ENCODE assay signal across 23 mouse cellular contexts in the genomic region with DNA sequence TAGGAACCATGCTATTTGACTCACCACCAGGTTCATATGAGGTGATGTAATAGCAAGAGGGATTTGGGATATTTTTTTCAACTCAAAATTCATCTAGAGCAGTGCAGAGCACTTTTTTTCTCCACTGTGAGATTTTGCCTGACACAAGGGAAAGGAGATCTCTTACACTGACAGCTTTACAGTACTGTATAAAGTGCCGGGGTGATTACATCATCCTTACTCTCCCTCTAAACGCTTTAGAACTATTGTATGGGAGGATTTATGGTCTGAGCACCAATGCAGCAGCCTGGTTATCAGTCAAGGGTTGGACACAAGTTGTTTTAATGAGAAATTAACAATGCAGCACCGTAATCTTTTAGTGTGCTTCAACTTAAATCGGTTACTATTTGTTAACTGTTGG.
"Had no signal": no experiment of that assay in that cellular context is flagged by ENCODE, and none has a peak within 500 bp of the region (broad histone marks: within the 10 kb centered on the region; RNA-seq: fewer than 3 reads in every experiment).

No protein-coding gene starts in this region.

- H3K9me3 ChIP-seq: kidney, embryonic 15.5 days; liver, embryonic 12.5 days; liver, embryonic 15.5 days; lung, embryonic 15.5 days; megakaryocyte, embryonic 14.5 days; midbrain, embryonic 10.5 days; midbrain, embryonic 13.5 days had no signal

- H3K27me3 ChIP-seq: kidney, embryonic 15.5 days; liver, embryonic 12.5 days; liver, embryonic 15.5 days; lung, embryonic 15.5 days; megakaryocyte, embryonic 14.5 days; midbrain, embryonic 13.5 days had no signal

- H3K4me2 ChIP-seq: kidney, embryonic 15.5 days; liver, embryonic 12.5 days; liver, embryonic 15.5 days; lung, embryonic 15.5 days; midbrain, embryonic 13.5 days had no signal

- DNase-seq: kidney, adult 2 months; kidney, postnatal 10 days; kidney, postnatal 4 days; layer of hippocampus, adult 9-11 months; liver; lung, adult 18-20 months; lung, postnatal 10 days; lung, postnatal 36 days; right cerebral cortex, adult 18-20 months; right cerebral cortex, postnatal 14 days; right cerebral cortex, postnatal 4 days; thymus, adult 2 months; thymus, postnatal 14 days; thymus, postnatal 4 days had no signal

- H3K9ac ChIP-seq: kidney, embryonic 15.5 days; liver, embryonic 12.5 days; liver, embryonic 15.5 days; lung, embryonic 15.5 days; midbrain, embryonic 13.5 days had no signal

- H3K4me3 ChIP-seq: kidney, embryonic 15.5 days; liver, embryonic 12.5 days; liver, embryonic 15.5 days; lung, embryonic 15.5 days; megakaryocyte, embryonic 14.5 days; midbrain, embryonic 10.5 days; midbrain, embryonic 13.5 days had no signal

- H3K36me3 ChIP-seq: kidney, embryonic 15.5 days; liver, embryonic 12.5 days; liver, embryonic 15.5 days; lung, embryonic 15.5 days; midbrain, embryonic 10.5 days; midbrain, embryonic 13.5 days had no signal

- H3K4me1 ChIP-seq: kidney, embryonic 15.5 days; liver, embryonic 12.5 days; liver, embryonic 15.5 days; lung, embryonic 15.5 days; megakaryocyte, embryonic 14.5 days; midbrain, embryonic 10.5 days; midbrain, embryonic 13.5 days had no signal

- H3K27ac ChIP-seq: kidney, embryonic 15.5 days; liver, embryonic 12.5 days; liver, embryonic 15.5 days; lung, embryonic 15.5 days; midbrain, embryonic 10.5 days; midbrain, embryonic 13.5 days; stomach, postnatal 0 days had no signal

- ATAC-seq: liver, embryonic 12.5 days; midbrain, embryonic 13.5 days; midbrain, embryonic 16.5 days had no signal
